Mouse (Mus musculus) urinary bladder, adult 2 months (tissue): ENCODE results near the gene Brdt. TPM values are rescaled to one million over a fixed set of nuclear protein-coding genes. Genes with fewer than 3 reads are reported as not detected.
"Not testable (repeated sequence)": the region's sequence is repeated elsewhere in the genome, so short reads cannot be mapped to it uniquely, and the experiment has no call there.

Source experiments
- DNase-seq: peaks from one replicate; pipeline ENCODE4 v3.0.0; 2022; ENCODE audit warnings: low spot score
- polyA plus RNA-seq: library from polyadenylated mRNA; depleted of rRNA; stranded (reverse); fragments of >200 nt; gene quantifications from 2 replicates; pipeline ENCODE4 v1.2.3, GENCODE M21; 2012

The Brdt gene
- polyA plus RNA-seq, 1 experiment: 2.5 TPM

- DNase-seq: no peak
Measured at GRCm38 (mm10) chr5:107340404-107340803, 9.4 kb downstream of the Brdt start.

- DNase-seq: no peak
Measured at GRCm38 (mm10) chr5:107342891-107343290, 11.9 kb downstream of the Brdt start.

GRCm38 (mm10) chr5:107346214-107346613 lies 15.3 kb downstream of the Brdt start:
- DNase-seq: no peak

GRCm38 (mm10) chr5:107352566-107352965 lies 21.6 kb downstream of the Brdt start:
- no peak for DNase-seq

GRCm38 (mm10) chr5:107353981-107354380 lies 23.0 kb downstream of the Brdt start:
- no peak for DNase-seq

- no peak for DNase-seq
Measured at GRCm38 (mm10) chr5:107355801-107356200, 24.8 kb downstream of the Brdt start.

- no peak for DNase-seq
Measured at GRCm38 (mm10) chr5:107357723-107358122, 26.8 kb downstream of the Brdt start.

- peak; percentile 59 for DNase-seq
Measured at GRCm38 (mm10) chr5:107359395-107360053, 28.6 kb downstream of the Brdt start.

GRCm38 (mm10) chr5:107360054-107360730 lies 29.2 kb downstream of the Brdt start:
- DNase-seq: no peak

- no peak for DNase-seq
Measured at GRCm38 (mm10) chr5:107370040-107370439, 39.1 kb downstream of the Brdt start.

- no peak for DNase-seq
Measured at GRCm38 (mm10) chr5:107371335-107371734, 40.4 kb downstream of the Brdt start.

- no peak for DNase-seq
Measured at GRCm38 (mm10) chr5:107373256-107373655, 42.3 kb downstream of the Brdt start.

- not testable (repeated sequence) for DNase-seq
Measured at GRCm38 (mm10) chr5:107386448-107386847, 55.5 kb downstream of the Brdt start.

GRCm38 (mm10) chr5:107387788-107388187 lies 56.8 kb downstream of the Brdt start:
- DNase-seq: no peak

GRCm38 (mm10) chr5:107389373-107389772 lies 58.4 kb downstream of the Brdt start:
- no peak for DNase-seq

GRCm38 (mm10) chr5:107394437-107394836 lies 63.5 kb downstream of the Brdt start:
- DNase-seq: no peak

GRCm38 (mm10) chr5:107402436-107402835 lies 71.5 kb downstream of the Brdt start, which contains the start of gene Ephx4:
Gene Ephx4 (plus strand): TSS chr5:107402736.
- DNase-seq: no peak

GRCm38 (mm10) chr5:107403011-107403946 lies 72.3 kb downstream of the Brdt start:
- peak; percentile 23 for DNase-seq

GRCm38 (mm10) chr5:107403947-107404684 lies 73.2 kb downstream of the Brdt start:
- DNase-seq: no peak

- no peak for DNase-seq
Measured at GRCm38 (mm10) chr5:107405361-107405760, 74.4 kb downstream of the Brdt start.

GRCm38 (mm10) chr5:107410305-107410704 lies 79.3 kb downstream of the Brdt start:
- no peak for DNase-seq

- no peak for DNase-seq
Measured at GRCm38 (mm10) chr5:107411326-107411725, 80.4 kb downstream of the Brdt start.
